Comparison of ENCODE assay signal across 8 mouse cellular contexts in the genomic region with DNA sequence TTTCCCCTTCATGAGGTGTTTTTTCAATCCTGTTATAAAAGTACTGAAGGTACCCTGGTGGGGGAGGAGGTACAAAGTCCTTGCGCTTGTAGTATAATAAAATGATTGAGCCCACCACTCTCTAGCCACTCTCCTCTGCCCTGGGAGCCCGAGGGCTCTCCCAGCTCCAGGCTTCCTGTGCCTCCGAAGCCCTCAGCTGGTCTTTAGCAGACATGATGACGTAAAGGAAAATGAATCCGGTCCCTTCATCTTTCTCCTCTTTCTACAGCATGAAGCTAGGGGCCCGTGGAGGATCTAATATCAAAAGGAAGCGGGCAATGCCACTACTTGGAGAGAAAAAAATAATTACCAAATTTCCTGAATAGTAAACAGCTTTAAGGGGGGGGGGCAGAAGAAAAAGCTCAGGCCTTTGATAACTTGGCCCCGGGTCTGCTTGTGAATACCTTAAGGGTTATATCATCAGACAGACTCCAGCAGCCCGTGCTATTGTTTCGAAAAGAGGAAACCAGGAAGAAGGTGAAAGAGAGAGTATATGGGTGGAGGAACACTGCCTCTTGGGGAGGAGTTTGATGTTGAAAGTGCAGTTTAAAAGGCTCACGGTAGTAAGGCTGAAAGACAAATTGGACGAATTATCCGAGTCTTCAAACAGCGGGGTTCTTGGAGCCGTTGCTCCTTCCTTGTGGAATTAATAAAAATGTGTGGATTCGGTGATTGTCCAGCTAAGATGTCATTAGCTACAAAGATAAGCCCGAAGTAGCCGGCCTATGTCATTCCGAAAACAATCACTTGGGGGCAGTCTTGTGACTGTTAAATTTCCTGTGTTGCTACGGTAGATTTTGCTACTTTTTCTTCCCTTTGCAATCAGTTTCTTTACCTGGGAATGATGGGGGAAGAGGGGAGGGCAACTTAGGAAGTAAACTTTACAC. TPM values are rescaled to one million over a fixed set of nuclear protein-coding genes. Genes with fewer than 3 reads are reported as not detected.
DNase-seq lines count a peak whose midpoint lies in the region; ATAC-seq lines count a peak whose summit lies in the region.

No protein-coding gene starts in this region.

- DNase-seq in heart, adult 8-10 months (ENCODE audit: low spot score): peak; percentile 31
- DNase-seq in heart, postnatal 25 days (ENCODE audit: low spot score): no peak
- DNase-seq in T-cell, adult 2 months (ENCODE audit: low spot score): peak; percentile 21
- peak; percentile 34 to 61 for DNase-seq in cerebellum, postnatal 4 days (ENCODE audit: low spot score in 2 of 2)
- DNase-seq in lung, postnatal 14 days: peak; percentile 53
- peak; percentile 45 for DNase-seq in splenic B cell, adult 2 months (ENCODE audit: low read depth, low spot score)

- intact Hi-C loops in heart, postnatal 25 days (cut with DNase I): loop anchor here (2.0 to 5.0 kb wide), 2 partner anchors 634 to 705 kb away; no protein-coding TSS in a partner anchor

- peaks cover 48% of the 10 kb centered on the region for H3K27me3 ChIP-seq in heart, embryonic 14.5 days (ENCODE audit: control insufficient read depth, insufficient read depth, low read length)
- peaks cover 56% of the 10 kb centered on the region for H3K27me3 ChIP-seq in kidney, embryonic 16.5 days (ENCODE audit: insufficient read depth, low read length)
- H3K27me3 ChIP-seq in splenic B cell, adult 2 months (ENCODE audit: control insufficient read depth, insufficient read depth, low read length, poor library complexity, severe bottlenecking): peaks cover 1% of the 10 kb centered on the region

- peak overlapping the region; percentile 23 to 33 for H3K4me3 ChIP-seq in heart, embryonic 14.5 days (ENCODE audit: control insufficient read depth in 1 of 2, insufficient read depth in 1 of 2, low read depth in 1 of 2, low read length in 2 of 2)
- H3K4me3 ChIP-seq in kidney, embryonic 16.5 days (ENCODE audit: low read length): peak overlapping the region; percentile 23; the same call in 1 of the 2 replicates

- peak overlapping the region; percentile 39 for H3K9ac ChIP-seq in heart, embryonic 14.5 days (ENCODE audit: low read length)
- H3K9ac ChIP-seq in kidney, embryonic 16.5 days (replicated peaks; ENCODE audit: low read length): no peak overlapping the region

- H3K36me3 ChIP-seq in heart, embryonic 14.5 days (ENCODE audit: control insufficient read depth, insufficient read depth, low read length): no peaks in the 10 kb centered on the region
- H3K36me3 ChIP-seq in kidney, embryonic 16.5 days (ENCODE audit: insufficient read depth, low read length): no peaks in the 10 kb centered on the region
- no peaks in the 10 kb centered on the region for H3K36me3 ChIP-seq in splenic B cell, adult 2 months (ENCODE audit: control insufficient read depth, insufficient read depth, low read length, poor library complexity, severe bottlenecking)

- H3K27ac ChIP-seq in heart, embryonic 14.5 days (replicated peaks in 1 of 2; ENCODE audit: control insufficient read depth in 1 of 2, insufficient read depth in 1 of 2, low read depth in 2 of 2, low read length in 2 of 2): no peak overlapping the region
- H3K27ac ChIP-seq in kidney, embryonic 16.5 days (ENCODE audit: low read length): no peak overlapping the region

- H3K4me1 ChIP-seq in heart, embryonic 14.5 days (ENCODE audit: control insufficient read depth in 2 of 2, insufficient read depth in 2 of 2, low read length in 2 of 2): peaks cover 4 to 5% of the 10 kb centered on the region in 2 experiments; a peak in 2 of 4 replicates
- peaks cover 4% of the 10 kb centered on the region; the same call in 1 of the 2 replicates for H3K4me1 ChIP-seq in kidney, embryonic 16.5 days (ENCODE audit: insufficient read depth, low read length)

- peak overlapping the region; percentile 62 for H3K4me2 ChIP-seq in heart, embryonic 14.5 days (ENCODE audit: low read length)
- H3K4me2 ChIP-seq in kidney, embryonic 16.5 days (replicated peaks; ENCODE audit: low read depth, low read length): peak overlapping the region; percentile 41

- 6% methylated on average over 20 of the region's 20 CpGs for WGBS in heart, embryonic 14.5 days
- WGBS in kidney, embryonic 16.5 days: 2% methylated on average over 20 of the region's 20 CpGs

- no peak for ATAC-seq in heart, embryonic 14.5 days (ENCODE audit: insufficient number of reproducible peaks, insufficient read depth, low FRiP score, low read depth)
- no peak for ATAC-seq in kidney, embryonic 16.5 days (ENCODE audit: low FRiP score, low TSS enrichment)

- H3K9me3 ChIP-seq in heart, embryonic 14.5 days (ENCODE audit: control insufficient read depth, low read length): no peaks in the 10 kb centered on the region
- H3K9me3 ChIP-seq in kidney, embryonic 16.5 days (ENCODE audit: low read length): no peaks in the 10 kb centered on the region

RNA-seq across cellular contexts. Expression of a gene that starts 6.5 kb away (rescaled TPM):
- total RNA-seq in heart, adult 8-10 months (2022): under 1 TPM; 0.88 to 0.98 (median 0.93) TPM
- under 1 TPM; 0.11 to 0.47 TPM for total RNA-seq in heart, postnatal 25 days (2021)
- 0.24 and 0.26 TPM in 2 replicates for polyA plus RNA-seq in heart, embryonic 14.5 days (2014; fragmentation: Nextera tagmentation; extraction: Ambion mirVana)
- 0.09 and 0.19 TPM in 2 replicates for polyA plus RNA-seq in kidney, embryonic 16.5 days (2015; fragmentation: Nextera tagmentation; extraction: Ambion mirVana)
